Mouse (Mus musculus) cerebellum, adult 18-20 months (tissue): Measurements from ENCODE around the gene Sccpdh.

ENCODE experiments used
- DNase-seq, 2 experiments: peaks; one replicate each; pipeline ENCODE4 v3.0.0; 2021

Sccpdh gene

DNA sequence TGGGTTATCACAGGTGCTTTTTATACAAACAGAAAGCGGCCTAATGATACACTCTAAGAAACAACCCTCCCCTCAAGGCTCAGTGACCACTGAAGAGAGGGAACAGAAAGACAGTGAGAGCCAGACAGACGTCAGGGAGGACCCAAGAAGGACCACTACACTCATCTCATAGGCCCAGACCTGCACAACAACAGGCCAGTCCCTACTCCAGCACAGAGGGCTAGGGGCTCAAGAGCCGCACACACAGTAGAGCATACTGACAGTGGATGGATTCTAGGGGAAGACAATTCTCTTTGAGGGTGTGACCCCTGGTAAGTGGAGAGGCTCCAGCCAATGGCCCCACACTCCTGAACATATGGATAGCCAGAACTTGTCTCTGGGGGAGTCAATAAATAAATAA, 68.5 kb downstream of the Sccpdh start:
- no peak for DNase-seq
